Mouse (Mus musculus): ENCODE results near the gene Nupr1l. TPM values are rescaled to one million over a fixed set of nuclear protein-coding genes. Genes with fewer than 3 reads are reported as not detected.

The Nupr1l gene
- total RNA-seq, 2 experiments from 2014 or later: 1.4 to 2.8 TPM

- Histone ChIP-seq H3K4me3 (no peak overlapping the region), H3K27ac (no peak overlapping the region)
- TF ChIP-seq CTCF (conservative IDR thresholded peaks at IDR 0.05): no peak
- DNase-seq (ENCODE audit: low spot score in 2 of 2): no peak
These were observed 46.3 kb downstream of the Nupr1l start for GRCm38 (mm10) chr5:129954473-129955254.

GRCm38 (mm10) chr5:129955792-129956191 is 47.5 kb downstream of the Nupr1l start:
- no peak overlapping the region for H3K27ac ChIP-seq
- no peak for TF ChIP-seq CTCF (conservative IDR thresholded peaks at IDR 0.05)
- DNase-seq (ENCODE audit: low spot score in 2 of 2): no peak
- H3K4me3 ChIP-seq: no peak overlapping the region

DNA sequence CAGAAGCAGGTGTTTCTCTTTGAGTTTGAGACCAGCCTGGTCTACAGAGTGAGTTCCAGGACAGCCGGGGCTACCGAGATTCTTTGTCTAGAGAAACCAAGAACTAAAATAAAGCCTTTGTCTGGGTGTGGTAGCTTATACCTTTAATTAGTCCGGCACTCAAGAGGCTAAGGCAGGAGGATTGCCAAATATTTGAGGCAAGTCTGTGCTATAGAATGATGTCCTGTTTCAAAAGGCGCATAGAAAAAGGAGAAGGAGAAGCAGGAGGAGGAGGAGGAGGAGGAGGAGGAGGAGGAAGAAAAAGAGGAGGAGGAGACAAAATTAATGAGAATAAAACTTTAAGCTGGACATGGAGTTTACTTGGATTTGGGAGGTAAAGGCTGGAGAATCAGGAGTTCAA is 54.9 kb downstream of the Nupr1l start:
- no peak overlapping the region for H3K4me3 ChIP-seq
- no peak for DNase-seq (ENCODE audit: low spot score in 2 of 2)
- TF ChIP-seq CTCF (conservative IDR thresholded peaks at IDR 0.05): no peak
- no peak overlapping the region for H3K27ac ChIP-seq

Other genes starting within 250 kb of the Nupr1l start
- gene Zfp11, start 238.4 kb upstream of the Nupr1l start, total RNA-seq (2021): 1 to 10 TPM; 7.2 to 7.9 TPM
- not detected for gene Sept14, start 200.0 kb upstream of the Nupr1l start, total RNA-seq (2021)
- 10 to 100 TPM; 73.6 to 77.7 TPM for gene Mrps17, start 193.0 kb upstream of the Nupr1l start, total RNA-seq (2021)
- 10 to 100 TPM; 81.2 to 81.8 TPM for gene Nipsnap2, start 183.5 kb upstream of the Nupr1l start, total RNA-seq (2021)
- 10 to 100 TPM; 27.7 to 28.5 TPM for gene Psph, start 121.1 kb upstream of the Nupr1l start, total RNA-seq (2021)
- 10 to 100 TPM; 15.2 to 22.3 TPM for gene Sumf2, start 61.6 kb upstream of the Nupr1l start, total RNA-seq (2021)
- 100 to 1,000 TPM; 431 to 461 TPM for gene Chchd2, start 21.1 kb upstream of the Nupr1l start, total RNA-seq (2021)
- gene Zbed5, start 12.8 kb upstream of the Nupr1l start, total RNA-seq (2021): 1 to 10 TPM; 5.1 to 6.2 TPM
- 10 to 100 TPM; 21.6 to 24.3 TPM for gene Phkg1, start 10.0 kb upstream of the Nupr1l start, total RNA-seq (2021)
- 10 to 100 TPM; 42.2 to 44.0 TPM for gene Vkorc1l1, start 33.4 kb downstream of the Nupr1l start, total RNA-seq (2021)
- 10 to 100 TPM; 10.9 to 11.4 TPM for gene Gusb, start 94.5 kb downstream of the Nupr1l start, total RNA-seq (2021)
- gene Asl, start 120.7 kb downstream of the Nupr1l start, total RNA-seq (2021): 10 to 100 TPM; 18.2 to 27.3 TPM
- gene Crcp, start 120.8 kb downstream of the Nupr1l start, total RNA-seq (2021): 10 to 100 TPM; 35.6 to 35.7 TPM
- gene Tpst1, start 164.8 kb downstream of the Nupr1l start, total RNA-seq (2021): 10 to 100 TPM; 48.7 to 49.1 TPM
- gene Kctd7, start 236.3 kb downstream of the Nupr1l start, total RNA-seq (2021): 10 to 100 TPM; 10.3 to 12.8 TPM

Data from layer of hippocampus, adult 2 months (tissue).